Mouse (Mus musculus) testis, adult 2 months (tissue): ENCODE results near the gene Kcnq1. TPM values are rescaled to one million over a fixed set of nuclear protein-coding genes. Genes with fewer than 3 reads are reported as not detected.

Source experiments
- H3K27ac ChIP-seq: fragments of 200-500 bp; 2 replicates; pipeline ENCODE4 v1.5.1; 2012; ENCODE audit warnings: low read depth, low read length; ENCODE audit not compliant: control insufficient read depth, insufficient read depth
- H3K27me3 ChIP-seq: fragments of 200-500 bp; 2 replicates; pipeline ENCODE4 v1.6.1; 2012; ENCODE audit warnings: mild to moderate bottlenecking, low read length, moderate library complexity; ENCODE audit not compliant: control insufficient read depth, insufficient read depth
- H3K36me3 ChIP-seq: fragments of 200-500 bp; 2 replicates; pipeline ENCODE4 v1.6.1; 2012; ENCODE audit warnings: mild to moderate bottlenecking, low read length; ENCODE audit not compliant: control insufficient read depth, insufficient read depth
- H3K4me1 ChIP-seq: fragments of 200-500 bp; 2 replicates; pipeline ENCODE4 v1.6.1; 2012; ENCODE audit warnings: low read length; ENCODE audit not compliant: control insufficient read depth, insufficient read depth
- H3K4me3 ChIP-seq: fragments of 200-500 bp; 2 replicates; pipeline ENCODE4 v1.5.1; 2012; ENCODE audit warnings: low read depth, mild to moderate bottlenecking, low read length, moderate library complexity, mixed read lengths; ENCODE audit not compliant: control insufficient read depth
- CTCF ChIP-seq: fragments of 200-500 bp; IDR thresholded peaks from 2 replicates; pipeline ENCODE4 v1.5.1; 2012; ENCODE audit warnings: low read depth, mild to moderate bottlenecking, inconsistent platforms, low read length, moderate library complexity; ENCODE audit not compliant: control insufficient read depth, insufficient read depth, insufficient replicate concordance
- POLR2A ChIP-seq: fragments of 200-500 bp; IDR thresholded peaks from 2 replicates; pipeline ENCODE4 v1.6.1; 2012; ENCODE audit warnings: low read depth, mild to moderate bottlenecking, inconsistent platforms, low read length, moderate library complexity; ENCODE audit not compliant: control insufficient read depth
- polyA plus RNA-seq: library from polyadenylated mRNA; depleted of rRNA; stranded (reverse); fragments of >200 nt; gene quantifications from 2 replicates; pipeline ENCODE4 v1.2.3, GENCODE M21; 2012

The Kcnq1 gene
- polyA plus RNA-seq, 1 experiment: 1.6 TPM

GRCm38 (mm10) chr7:143172914-143173547, 66.9 kb downstream of the Kcnq1 start:
- Histone ChIP-seq H3K4me3 (no peak overlapping the region), H3K36me3 (no peaks in the 10 kb centered on the region), H3K27me3 (no peaks in the 10 kb centered on the region), H3K27ac (no peak overlapping the region), H3K4me1 (no peaks in the 10 kb centered on the region)
- TF ChIP-seq POLR2A (no peak), CTCF (no peak)

DNA sequence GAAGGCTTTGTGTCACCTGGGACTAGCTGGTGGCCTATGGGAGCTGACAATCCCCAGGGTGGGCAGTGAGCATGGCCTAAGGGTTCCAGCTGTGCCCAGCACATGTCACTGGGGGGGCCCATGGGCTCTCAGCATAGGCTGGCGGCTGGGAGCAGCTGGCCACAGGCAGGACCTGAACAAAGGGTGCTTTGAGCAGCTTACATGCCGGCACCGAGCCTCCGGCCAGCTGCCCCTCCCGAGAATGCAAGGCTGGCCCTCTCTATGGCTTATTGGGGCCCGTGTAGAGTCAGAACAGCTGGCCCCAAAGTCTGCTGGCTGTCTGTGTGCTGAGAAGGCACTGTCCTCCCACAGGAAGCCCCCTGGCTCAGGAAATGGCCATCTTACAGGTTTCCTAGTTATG, 68.5 kb downstream of the Kcnq1 start:
- Histone ChIP-seq H3K27me3 (no peaks in the 10 kb centered on the region), H3K4me1 (no peaks in the 10 kb centered on the region), H3K27ac (no peak overlapping the region), H3K36me3 (no peaks in the 10 kb centered on the region), H3K4me3 (no peak overlapping the region)
- TF ChIP-seq POLR2A (no peak), CTCF (no peak)

DNA sequence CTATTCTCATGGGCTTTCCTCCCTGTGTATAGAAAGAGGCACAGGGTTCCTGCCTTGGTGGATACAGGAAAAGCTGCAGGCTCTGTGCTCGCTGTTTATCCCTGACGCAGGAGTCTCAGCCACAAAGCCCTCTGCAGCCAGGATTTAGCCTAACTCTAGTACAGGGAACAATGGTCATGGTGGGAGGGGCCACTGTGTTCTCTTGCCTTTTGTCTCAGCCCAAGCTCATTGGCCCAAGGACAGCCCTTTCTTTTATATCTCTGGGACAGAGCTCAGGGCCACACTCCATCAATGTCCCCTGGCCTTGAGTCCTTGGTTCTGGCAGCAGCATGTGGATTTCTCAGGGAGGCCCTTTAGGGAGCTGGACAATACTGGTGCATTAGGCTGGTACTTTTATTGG, 72.7 kb downstream of the Kcnq1 start:
- Histone ChIP-seq H3K4me3 (no peak overlapping the region), H3K36me3 (no peaks in the 10 kb centered on the region), H3K27ac (no peak overlapping the region), H3K27me3 (no peaks in the 10 kb centered on the region), H3K4me1 (no peaks in the 10 kb centered on the region)
- no peak for TF ChIP-seq POLR2A
- no peak for TF ChIP-seq CTCF

GRCm38 (mm10) chr7:143180761-143181160, 74.6 kb downstream of the Kcnq1 start:
- H3K27me3 ChIP-seq: no peaks in the 10 kb centered on the region
- H3K4me1 ChIP-seq: no peaks in the 10 kb centered on the region
- no peak overlapping the region for H3K27ac ChIP-seq
- TF ChIP-seq POLR2A: no peak
- TF ChIP-seq CTCF: no peak
- no peak overlapping the region for H3K4me3 ChIP-seq
- H3K36me3 ChIP-seq: no peaks in the 10 kb centered on the region

GRCm38 (mm10) chr7:143181311-143181710, 75.1 kb downstream of the Kcnq1 start:
- H3K4me1 ChIP-seq: no peaks in the 10 kb centered on the region
- TF ChIP-seq POLR2A (no peak), CTCF (no peak)
- no peaks in the 10 kb centered on the region for H3K36me3 ChIP-seq
- H3K27ac ChIP-seq: no peak overlapping the region
- H3K27me3 ChIP-seq: no peaks in the 10 kb centered on the region
- no peak overlapping the region for H3K4me3 ChIP-seq

DNA sequence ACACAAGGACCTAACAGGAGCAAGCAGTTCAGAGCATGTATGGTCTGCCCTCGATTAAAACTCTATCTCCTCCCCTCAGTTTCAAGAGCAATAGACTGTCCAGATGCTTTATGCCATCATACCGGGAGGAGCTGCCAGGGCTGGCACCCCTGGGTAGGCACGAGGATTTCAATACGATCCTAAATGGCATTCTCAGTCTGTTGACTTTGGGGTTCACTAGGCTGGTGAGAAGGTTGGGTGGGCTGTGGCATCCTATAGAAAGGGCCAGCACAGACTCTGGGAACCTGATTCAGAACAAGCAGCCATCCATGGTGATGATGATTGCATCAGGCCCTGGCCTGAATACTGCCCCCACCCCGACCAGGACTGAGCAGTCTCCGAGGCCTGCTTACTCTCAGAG, 79.3 kb downstream of the Kcnq1 start:
- no peaks in the 10 kb centered on the region for H3K4me1 ChIP-seq
- H3K27me3 ChIP-seq: no peaks in the 10 kb centered on the region
- no peak overlapping the region for H3K4me3 ChIP-seq
- H3K36me3 ChIP-seq: no peaks in the 10 kb centered on the region
- no peak overlapping the region for H3K27ac ChIP-seq
- no peak for TF ChIP-seq POLR2A
- TF ChIP-seq CTCF: no peak

- Histone ChIP-seq H3K27me3 (no peaks in the 10 kb centered on the region), H3K4me1 (no peaks in the 10 kb centered on the region), H3K4me3 (no peak overlapping the region), H3K27ac (no peak overlapping the region), H3K36me3 (no peaks in the 10 kb centered on the region)
- no peak for TF ChIP-seq POLR2A
- no peak for TF ChIP-seq CTCF
These were observed 80.2 kb downstream of the Kcnq1 start for GRCm38 (mm10) chr7:143186378-143186777.
